Mouse (Mus musculus) c-Kit-positive CD71-negative TER-119-negative erythroid progenitor cells, embryonic 14.5 days (primary cell): ENCODE measurements around the gene 4930524J08Rik.

Experiments used
- DNase-seq: peaks from one replicate; pipeline ENCODE4 v3.0.0-alpha.2; 2013; ENCODE audit warnings: low read depth

The 4930524J08Rik gene

GRCm38 (mm10) chr5:99978699-99979442 lies at the start of gene 4930524J08Rik, which contains the start of gene Hnrnpd:
Gene 4930524J08Rik (plus strand): TSS chr5:99979061.
Gene Hnrnpd (minus strand): TSS chr5:99978938.
- peak; percentile 94 for DNase-seq

- no peak for DNase-seq
Measured at GRCm38 (mm10) chr5:99931910-99932309, 47.0 kb upstream of the 4930524J08Rik start.

GRCm38 (mm10) chr5:99939440-99939839 lies 39.4 kb upstream of the 4930524J08Rik start:
- DNase-seq = no peak

- no peak for DNase-seq
Measured at GRCm38 (mm10) chr5:99941273-99941672, 37.6 kb upstream of the 4930524J08Rik start.

- no peak for DNase-seq
Measured at GRCm38 (mm10) chr5:99941776-99942502, 36.9 kb upstream of the 4930524J08Rik start.

- no peak for DNase-seq
Measured at GRCm38 (mm10) chr5:99952513-99952912, 26.3 kb upstream of the 4930524J08Rik start.

- no peak for DNase-seq
Measured at GRCm38 (mm10) chr5:99953883-99954282, 25.0 kb upstream of the 4930524J08Rik start.

- DNase-seq = no peak
Measured at GRCm38 (mm10) chr5:99958666-99959065, 20.2 kb upstream of the 4930524J08Rik start.

- no peak for DNase-seq
Measured at GRCm38 (mm10) chr5:99959236-99959936, 19.5 kb upstream of the 4930524J08Rik start.

GRCm38 (mm10) chr5:99959960-99960359 lies 18.9 kb upstream of the 4930524J08Rik start:
- DNase-seq = no peak

GRCm38 (mm10) chr5:99973941-99974340 lies 4.9 kb upstream of the 4930524J08Rik start:
- DNase-seq = no peak

- no peak for DNase-seq
Measured at GRCm38 (mm10) chr5:99975061-99975460, 3.8 kb upstream of the 4930524J08Rik start.

- no peak for DNase-seq
Measured at GRCm38 (mm10) chr5:99975776-99976175, 3.1 kb upstream of the 4930524J08Rik start.

GRCm38 (mm10) chr5:99976334-99976955 lies 2.4 kb upstream of the 4930524J08Rik start:
- DNase-seq = no peak

- peak; percentile 55 for DNase-seq
Measured at GRCm38 (mm10) chr5:99977516-99978301, 1.2 kb upstream of the 4930524J08Rik start.

- DNase-seq = no peak
Measured at GRCm38 (mm10) chr5:99983452-99984061, 4.7 kb downstream of the 4930524J08Rik start.

- DNase-seq = no peak
Measured at GRCm38 (mm10) chr5:99994166-99994565, 15.3 kb downstream of the 4930524J08Rik start.

GRCm38 (mm10) chr5:99994680-99995079 lies 15.8 kb downstream of the 4930524J08Rik start:
- no peak for DNase-seq

- no peak for DNase-seq
Measured at GRCm38 (mm10) chr5:100000048-100000447, 21.2 kb downstream of the 4930524J08Rik start.

GRCm38 (mm10) chr5:100000500-100000899 lies 21.6 kb downstream of the 4930524J08Rik start:
- no peak for DNase-seq

GRCm38 (mm10) chr5:100003895-100004294 lies 25.0 kb downstream of the 4930524J08Rik start:
- DNase-seq = no peak
